Comparison of ENCODE assay signal across 15 mouse cellular contexts in the genomic region with DNA sequence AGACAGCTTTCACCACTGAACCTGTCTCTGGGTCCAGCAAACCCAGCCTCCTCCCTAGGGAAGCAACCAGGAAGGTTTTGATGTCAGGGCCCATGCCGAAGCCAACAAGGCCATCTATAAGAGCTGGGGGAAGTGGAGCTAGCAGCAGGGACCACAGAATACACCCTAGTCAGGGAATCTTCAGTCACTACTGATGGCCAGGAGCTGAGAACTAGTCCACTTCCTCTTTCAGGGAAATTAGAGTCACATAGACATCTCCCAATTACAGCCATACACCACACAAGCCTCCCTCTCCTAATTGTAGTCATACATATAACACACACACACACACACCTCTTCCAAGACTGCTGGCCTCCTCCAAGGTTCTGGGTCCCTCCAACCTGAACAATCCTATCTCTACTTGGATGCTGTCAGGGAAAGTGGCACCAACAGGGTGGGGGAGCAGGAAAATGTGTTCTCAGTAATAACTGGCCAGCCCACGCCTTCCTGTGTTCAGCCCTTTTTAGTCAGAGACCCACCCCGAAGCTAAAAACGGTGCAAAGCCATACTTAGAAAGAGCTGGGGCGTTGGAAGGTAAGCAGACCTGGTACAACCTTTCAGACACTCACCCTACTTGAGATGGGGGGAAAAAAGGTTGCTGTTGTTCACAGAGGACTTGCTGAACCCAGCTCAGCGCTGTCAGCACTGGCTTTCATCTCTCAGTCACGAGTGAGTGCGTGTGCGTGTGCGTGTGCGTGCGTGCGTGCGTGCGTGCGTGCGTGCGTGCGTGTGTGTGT. TPM values are rescaled to one million over a fixed set of nuclear protein-coding genes. Genes with fewer than 3 reads are reported as not detected.
A peak's percentile ranks its signal among the peaks of the same experiment; 100 is the strongest.
DNase-seq lines count a peak whose midpoint lies in the region; ATAC-seq and TF ChIP-seq lines count a peak whose summit lies in the region.
"Had no signal": no experiment of that assay in that cellular context is flagged by ENCODE, and none has a peak within 500 bp of the region (broad histone marks: within the 10 kb centered on the region; RNA-seq: fewer than 3 reads in every experiment).

No protein-coding gene starts in this region.

- H3K9ac ChIP-seq in heart, embryonic 12.5 days = no peak overlapping the region
- H3K9ac ChIP-seq in intestine, postnatal 0 days (ENCODE audit: low read depth, low read length) = no peak overlapping the region
- no peak overlapping the region for H3K9ac ChIP-seq in midbrain, embryonic 16.5 days (ENCODE audit: low read depth, low read length)
- H3K9ac ChIP-seq: embryonic facial prominence, embryonic 15.5 days; forebrain, embryonic 13.5 days; neural tube, embryonic 13.5 days had no signal

- ATAC-seq in heart, embryonic 12.5 days (ENCODE audit: insufficient number of reproducible peaks, low FRiP score) = no peak
- ATAC-seq in inflammation-experienced regulatory T-cells, adult 6 months = peak; percentile 51
- no peak for ATAC-seq in intestine, postnatal 0 days
- ATAC-seq in midbrain, embryonic 16.5 days = no peak
- ATAC-seq: forebrain, embryonic 13.5 days; hindbrain, embryonic 16.5 days had no signal

- TF ChIP-seq CTCF in intestine, postnatal 0 days (IDR thresholded peaks at IDR 0.05; ENCODE audit: low read depth) = no peak

- no peak overlapping the region for H3K4me2 ChIP-seq in heart, embryonic 12.5 days
- H3K4me2 ChIP-seq in intestine, postnatal 0 days (replicated peaks; ENCODE audit: low read depth) = no peak overlapping the region
- no peak overlapping the region for H3K4me2 ChIP-seq in midbrain, embryonic 16.5 days (ENCODE audit: low read length)
- H3K4me2 ChIP-seq: embryonic facial prominence, embryonic 15.5 days; forebrain, embryonic 13.5 days; neural tube, embryonic 13.5 days had no signal

- 0 out of 2 replicates have a peak overlapping the region, but pooled peaks have one; percentile 5 for H3K27ac ChIP-seq in heart, embryonic 12.5 days (ENCODE audit: poor library complexity, severe bottlenecking)
- no peak overlapping the region for H3K27ac ChIP-seq in intestine, postnatal 0 days (ENCODE audit: low read depth, low read length)
- H3K27ac ChIP-seq in midbrain, embryonic 16.5 days (ENCODE audit: low read length) = no peak overlapping the region
- H3K27ac ChIP-seq: embryonic facial prominence, embryonic 15.5 days; forebrain, embryonic 13.5 days; heart, adult 2 months; macrophage; neural tube, embryonic 13.5 days; stomach, postnatal 0 days had no signal

- peaks cover 11% of the 10 kb centered on the region; the same call in 1 of the 2 replicates for H3K4me1 ChIP-seq in heart, embryonic 12.5 days (replicated peaks)
- H3K4me1 ChIP-seq in intestine, postnatal 0 days (replicated peaks; ENCODE audit: control insufficient read depth, insufficient read depth, low read length) = no peaks in the 10 kb centered on the region
- H3K4me1 ChIP-seq in midbrain, embryonic 16.5 days (ENCODE audit: control insufficient read depth, insufficient read depth, low read length) = no peaks in the 10 kb centered on the region
- H3K4me1 ChIP-seq: embryonic facial prominence, embryonic 15.5 days; forebrain, embryonic 13.5 days; neural tube, embryonic 13.5 days had no signal

- DNase-seq in heart, adult 11 months = no peak
- peak; percentile 42 to 43 for DNase-seq in B cell, adult 2 months
- DNase-seq in T-cell, adult 2 months (ENCODE audit: low spot score) = peak; percentile 31
- no peak for DNase-seq in layer of hippocampus, adult 18-20 months (ENCODE audit: low spot score in 2 of 2)
- DNase-seq: heart, adult 2 months had no signal

- no peak overlapping the region for H3K4me3 ChIP-seq in heart, embryonic 12.5 days
- no peak overlapping the region for H3K4me3 ChIP-seq in intestine, postnatal 0 days (ENCODE audit: low read depth, low read length)
- no peak overlapping the region for H3K4me3 ChIP-seq in midbrain, embryonic 16.5 days (ENCODE audit: low read depth, low read length)
- H3K4me3 ChIP-seq: embryonic facial prominence, embryonic 15.5 days; forebrain, embryonic 13.5 days; heart, adult 2 months; neural tube, embryonic 13.5 days had no signal

- 87% methylated on average over 19 of the region's 19 CpGs for WGBS in heart, embryonic 12.5 days
- 88% methylated on average over 19 of the region's 19 CpGs for WGBS in intestine, postnatal 0 days
- 95% methylated on average over 19 of the region's 19 CpGs for WGBS in midbrain, embryonic 16.5 days

- no peaks in the 10 kb centered on the region for H3K9me3 ChIP-seq in heart, embryonic 12.5 days (replicated peaks)
- H3K9me3 ChIP-seq in intestine, postnatal 0 days (ENCODE audit: control insufficient read depth) = no peaks in the 10 kb centered on the region
- no peaks in the 10 kb centered on the region for H3K9me3 ChIP-seq in midbrain, embryonic 16.5 days (replicated peaks; ENCODE audit: control insufficient read depth, low read length, poor library complexity, severe bottlenecking)
- H3K9me3 ChIP-seq: embryonic facial prominence, embryonic 15.5 days; forebrain, embryonic 13.5 days; neural tube, embryonic 13.5 days had no signal

- H3K27me3 ChIP-seq in heart, embryonic 12.5 days (replicated peaks) = no peaks in the 10 kb centered on the region
- no peaks in the 10 kb centered on the region for H3K27me3 ChIP-seq in intestine, postnatal 0 days (replicated peaks; ENCODE audit: control insufficient read depth, insufficient read depth, low read length)
- H3K27me3 ChIP-seq in midbrain, embryonic 16.5 days (ENCODE audit: control insufficient read depth, insufficient read depth, low read depth, low read length) = no peaks in the 10 kb centered on the region
- H3K27me3 ChIP-seq: embryonic facial prominence, embryonic 15.5 days; forebrain, embryonic 13.5 days; neural tube, embryonic 13.5 days had no signal

- H3K36me3 ChIP-seq in heart, embryonic 12.5 days = peaks cover 30% of the 10 kb centered on the region
- peaks cover 21% of the 10 kb centered on the region for H3K36me3 ChIP-seq in intestine, postnatal 0 days (ENCODE audit: control insufficient read depth, insufficient read depth)
- H3K36me3 ChIP-seq in midbrain, embryonic 16.5 days (ENCODE audit: control insufficient read depth, insufficient read depth, low read length) = 0 out of 2 replicates have a peak, but pooled peaks cover 2% of the 10 kb centered on the region

RNA-seq across cellular contexts. Expression of gene Il6st, which starts 46.8 kb away (rescaled TPM):
- 79.3 and 84.2 TPM in 2 replicates for polyA plus RNA-seq in heart, embryonic 12.5 days (2016; fragmentation: Nextera tagmentation; extraction: Ambion mirVana)
- 10 to 100 TPM; 14.1 to 58.2 (median 51.0) TPM for polyA plus RNA-seq in inflammation-experienced regulatory T-cells, adult 6 months (2017; shearing (Covaris generic))
- 19.6 and 20.5 TPM in 2 replicates for polyA plus RNA-seq in intestine, postnatal 0 days (2015; fragmentation: Nextera tagmentation; extraction: Ambion mirVana)
- 20.5 and 25.1 TPM in 2 replicates for polyA plus RNA-seq in midbrain, embryonic 16.5 days (2015; fragmentation: Nextera tagmentation; extraction: Ambion mirVana)
- total RNA-seq in layer of hippocampus, adult 18-20 months (2021) = 10 to 100 TPM; 75.8 to 84.6 TPM

Comparison
In these comparisons a context has a peak if more than half of its experiments do, and no peak if none do; other contexts are left out.
1. DNase-seq: peak in B cell, adult 2 months (2 of 2) and T-cell, adult 2 months (single experiment); none in heart, adult 11 months (single experiment) and layer of hippocampus, adult 18-20 months (0 of 2).